Mouse (Mus musculus) MEL (cell line): ENCODE measurements at regions not wholly inside any gene's neighbourhood (a gene's known extent, or its start where the extent isn't known, plus 50 kb on each side); places are given as distances from the start of the nearest gene placed in this dataset.

Source experiments
- DNase-seq: peaks from one replicate; pipeline ENCODE4 v3.0.0; 2011; ENCODE audit warnings: low read depth, low spot score
- H3K27ac ChIP-seq: 2 replicates; pipeline ENCODE4 v1.5.1; 2012; ENCODE audit warnings: low read depth, mild to moderate bottlenecking, control low read depth, low read length, moderate library complexity; ENCODE audit not compliant: control insufficient read depth
- H3K27me3 ChIP-seq, 2 experiments: fragments of 150-350 bp in 1 of 2; sonication (generic) in 1 of 2; 2 replicates each; pipeline ENCODE4 v1.6.1; 2012; ENCODE audit warnings: low read length in 2 of 2, mild to moderate bottlenecking in 2 of 2, improper control_type of control experiment in 1 of 2, moderate library complexity in 1 of 2; ENCODE audit not compliant: insufficient read depth in 2 of 2, control insufficient read depth in 1 of 2
- H3K36me3 ChIP-seq, 2 experiments: 2 replicates each; pipeline ENCODE4 v1.6.1; 2012 to 2014; ENCODE audit warnings: low read length in 2 of 2, improper control_type of control experiment in 1 of 2, inconsistent platforms in 1 of 2, mild to moderate bottlenecking in 1 of 2; ENCODE audit not compliant: insufficient read depth in 2 of 2, control insufficient read depth in 1 of 2
- H3K4me1 ChIP-seq, 2 experiments: fragments of 150-350 bp in 1 of 2; sonication (generic) in 1 of 2; 2 replicates each; pipeline ENCODE4 v1.6.1; 2012; ENCODE audit warnings: low read length in 2 of 2, improper control_type of control experiment in 1 of 2, mild to moderate bottlenecking in 1 of 2; ENCODE audit not compliant: insufficient read depth in 2 of 2, control insufficient read depth in 1 of 2
- H3K4me3 ChIP-seq, 2 experiments: fragments of 150-350 bp in 1 of 2; sonication (generic) in 1 of 2; 2 replicates each; pipeline ENCODE4 v1.5.1; 2012; ENCODE audit warnings: low read depth in 2 of 2, low read length in 2 of 2, mild to moderate bottlenecking in 2 of 2, moderate library complexity in 2 of 2, control low read depth in 1 of 2, improper control_type of control experiment in 1 of 2; ENCODE audit not compliant: control insufficient read depth in 1 of 2, insufficient read depth in 1 of 2
- H3K79me2 ChIP-seq: 2 replicates; pipeline ENCODE4 v1.6.1; 2012; ENCODE audit warnings: mild to moderate bottlenecking, low read length, moderate library complexity; ENCODE audit not compliant: control insufficient read depth, poor library complexity, insufficient read depth
- H3K9ac ChIP-seq: 2 replicates; pipeline ENCODE4 v1.6.1; 2012; ENCODE audit warnings: low read depth, mild to moderate bottlenecking, control low read depth, low read length, moderate library complexity; ENCODE audit not compliant: control insufficient read depth, poor library complexity, severe bottlenecking
- H3K9me3 ChIP-seq: fragments of 150-350 bp; sonication (generic); replicated peaks from 2 replicates; pipeline ENCODE4 v1.6.1; 2012; ENCODE audit warnings: mild to moderate bottlenecking, low read length, improper control_type of control experiment, moderate library complexity; ENCODE audit not compliant: insufficient read depth
- CHD1 ChIP-seq: IDR thresholded peaks from 2 replicates; pipeline ENCODE4 v1.6.1; 2012; ENCODE audit warnings: low read depth, mild to moderate bottlenecking, inconsistent platforms, low read length, improper control_type of control experiment
- EP300 ChIP-seq, 2 experiments: IDR thresholded peaks; 2 replicates each; pipeline ENCODE4 v1.6.1; 2011; ENCODE audit warnings: improper control_type of control experiment in 2 of 2, low read length in 2 of 2, low read depth in 1 of 2, mild to moderate bottlenecking in 1 of 2
- ETS1 ChIP-seq: IDR thresholded peaks from 2 replicates; pipeline ENCODE4 v1.6.1; 2012; ENCODE audit warnings: low read depth, mild to moderate bottlenecking, inconsistent platforms, low read length, improper control_type of control experiment, moderate library complexity
- GATA1 ChIP-seq: IDR thresholded peaks from 2 replicates; pipeline ENCODE4 v1.6.1; 2011; ENCODE audit warnings: low read depth, low read length, improper control_type of control experiment
- HCFC1 ChIP-seq: IDR thresholded peaks from 2 replicates; pipeline ENCODE4 v1.6.1; 2012; ENCODE audit warnings: low read depth, mild to moderate bottlenecking, inconsistent platforms, low read length, improper control_type of control experiment, moderate library complexity
- MAX ChIP-seq: IDR thresholded peaks from 2 replicates; pipeline ENCODE4 v1.6.1; 2011; ENCODE audit warnings: low read length, improper control_type of control experiment
- MEF2A ChIP-seq: IDR thresholded peaks from 2 replicates; pipeline ENCODE4 v1.6.1; 2014; ENCODE audit warnings: low read depth, mild to moderate bottlenecking, inconsistent platforms, low read length, improper control_type of control experiment; ENCODE audit not compliant: poor library complexity, insufficient replicate concordance, severe bottlenecking; ENCODE audit errors: extremely low read depth
- MXI1 ChIP-seq: IDR thresholded peaks from 2 replicates; pipeline ENCODE4 v1.6.1; 2011; ENCODE audit warnings: mild to moderate bottlenecking, low read depth, low read length, improper control_type of control experiment
- MYB ChIP-seq: IDR thresholded peaks from 2 replicates; pipeline ENCODE4 v1.6.1; 2011; ENCODE audit warnings: mild to moderate bottlenecking, low read depth, low read length, improper control_type of control experiment
- MYC ChIP-seq: IDR thresholded peaks from 2 replicates; pipeline ENCODE4 v1.6.1; 2011; ENCODE audit warnings: low read depth, mild to moderate bottlenecking, low read length, improper control_type of control experiment, moderate library complexity
- POLR2A ChIP-seq, 2 experiments: IDR thresholded peaks; 2 replicates each; pipeline ENCODE4 v1.6.1; 2011 to 2012; ENCODE audit warnings: low read length in 2 of 2, mild to moderate bottlenecking in 2 of 2, control low read depth in 1 of 2, improper control_type of control experiment in 1 of 2, low read depth in 1 of 2, moderate library complexity in 1 of 2; ENCODE audit not compliant: control insufficient read depth in 1 of 2, insufficient read depth in 1 of 2, poor library complexity in 1 of 2
- POLR2AphosphoS2 ChIP-seq: IDR thresholded peaks from 2 replicates; pipeline ENCODE4 v1.6.1; 2011; ENCODE audit warnings: low read length, improper control_type of control experiment
- RCOR1 ChIP-seq: IDR thresholded peaks from 2 replicates; pipeline ENCODE4 v1.6.1; 2012; ENCODE audit warnings: low read depth, mild to moderate bottlenecking, inconsistent platforms, low read length, improper control_type of control experiment
- TAL1 ChIP-seq: IDR thresholded peaks from 2 replicates; pipeline ENCODE4 v1.6.1; 2012; ENCODE audit warnings: mild to moderate bottlenecking, inconsistent platforms, low read length, moderate library complexity, mixed read lengths
- ZC3H11A ChIP-seq: IDR thresholded peaks from 2 replicates; pipeline ENCODE4 v1.6.1; 2012; ENCODE audit warnings: low read depth, mild to moderate bottlenecking, inconsistent platforms, low read length, improper control_type of control experiment
- ZMIZ1 ChIP-seq: IDR thresholded peaks from 2 replicates; pipeline ENCODE4 v1.6.1; 2012; ENCODE audit warnings: low read depth, mild to moderate bottlenecking, inconsistent platforms, low read length, improper control_type of control experiment, moderate library complexity
- ZNF384 ChIP-seq: IDR thresholded peaks from 2 replicates; pipeline ENCODE4 v1.6.1; 2012; ENCODE audit warnings: low read depth, mild to moderate bottlenecking, inconsistent platforms, low read length, improper control_type of control experiment

- no peak for DNase-seq
- H3K36me3 ChIP-seq, result no peaks in the 10 kb centered on the region
- H3K4me1 ChIP-seq, result no peaks in the 10 kb centered on the region
- no peak overlapping the region for H3K27ac ChIP-seq
- TF ChIP-seq EP300 (IDR thresholded peaks at IDR 0.05; ENCODE audit: low read depth in 1 of 2, low read length in 2 of 2) (no peak), POLR2AphosphoS2 (no peak), GATA1 (no peak), ETS1 (no peak), ZMIZ1 (no peak), HCFC1 (no peak), MEF2A (no peak), ZNF384 (no peak), POLR2A (IDR thresholded peaks at IDR 0.05; ENCODE audit: control insufficient read depth in 1 of 2, insufficient read depth in 1 of 2, low read depth in 1 of 2, low read length in 2 of 2, poor library complexity in 1 of 2) (no peak)
- no peak overlapping the region for H3K4me3 ChIP-seq
- no peaks in the 10 kb centered on the region for H3K27me3 ChIP-seq
- H3K79me2 ChIP-seq, result no peaks in the 10 kb centered on the region
- H3K9me3 ChIP-seq, result no peaks in the 10 kb centered on the region
- H3K9ac ChIP-seq, result no peak overlapping the region
Measured at GRCm38 (mm10) chr2:64535351-64535851, 437.6 kb upstream of the Fign start.

DNA sequence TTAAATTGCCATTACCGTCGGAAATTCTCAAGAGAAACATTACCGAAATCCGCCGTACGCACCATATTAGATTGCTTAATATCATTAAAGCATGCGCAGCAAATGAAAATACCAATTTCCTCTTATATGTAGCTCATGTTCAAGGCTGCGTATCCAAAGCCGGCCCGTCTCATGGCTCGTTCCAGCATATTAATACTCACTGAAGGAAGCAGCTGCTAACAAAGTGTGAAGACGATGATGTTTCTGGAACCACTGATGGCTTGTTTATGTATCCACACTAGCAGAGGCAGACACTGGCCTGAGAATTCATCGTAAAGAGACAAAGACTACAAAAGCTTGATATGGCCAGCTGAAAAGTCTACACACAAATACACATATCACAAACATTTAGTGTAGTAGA, 437.0 kb upstream of the Fign start:
- no peak for DNase-seq
- H3K9ac ChIP-seq, result no peak overlapping the region
- H3K79me2 ChIP-seq, result no peaks in the 10 kb centered on the region
- H3K27ac ChIP-seq, result no peak overlapping the region
- H3K27me3 ChIP-seq, result no peaks in the 10 kb centered on the region
- H3K36me3 ChIP-seq, result no peaks in the 10 kb centered on the region
- H3K9me3 ChIP-seq, result no peaks in the 10 kb centered on the region
- no peak overlapping the region for H3K4me3 ChIP-seq
- no peaks in the 10 kb centered on the region for H3K4me1 ChIP-seq
- no peak for TF ChIP-seq MXI1
- TF ChIP-seq HCFC1, result no peak
- TF ChIP-seq MAX, result no peak
- TF ChIP-seq CHD1, result no peak
- TF ChIP-seq POLR2AphosphoS2, result no peak
- TF ChIP-seq TAL1, result no peak
- TF ChIP-seq ZC3H11A, result no peak
- no peak for TF ChIP-seq MYB
- no peak for TF ChIP-seq POLR2A (IDR thresholded peaks at IDR 0.05; ENCODE audit: control insufficient read depth in 1 of 2, insufficient read depth in 1 of 2, low read depth in 1 of 2, low read length in 2 of 2, poor library complexity in 1 of 2)

- TF ChIP-seq RCOR1 (no peak), MYC (no peak)
- no peak overlapping the region for H3K4me3 ChIP-seq
- no peaks in the 10 kb centered on the region for H3K4me1 ChIP-seq
- no peak overlapping the region for H3K27ac ChIP-seq
- no peaks in the 10 kb centered on the region for H3K79me2 ChIP-seq
- no peaks in the 10 kb centered on the region for H3K9me3 ChIP-seq
- H3K27me3 ChIP-seq, result no peaks in the 10 kb centered on the region
- H3K36me3 ChIP-seq, result no peaks in the 10 kb centered on the region
- no peak overlapping the region for H3K9ac ChIP-seq
- DNase-seq, result no peak
Measured at GRCm38 (mm10) chr2:64534344-64534743, 436.5 kb upstream of the Fign start.
